Mouse (Mus musculus) myocyte (in vitro differentiated cells): ENCODE data around the gene Selenom. TPM values are rescaled to one million over a fixed set of nuclear protein-coding genes. Genes with fewer than 3 reads are reported as not detected.

ENCODE experiments used
- H3K27me3 ChIP-seq: one replicate; pipeline ENCODE4 v1.6.1; 2011; ENCODE audit not compliant: control insufficient read depth, insufficient read depth, insufficient read length
- H3K36me3 ChIP-seq: one replicate; pipeline ENCODE4 v1.6.1; 2011; ENCODE audit not compliant: control insufficient read depth, insufficient read depth
- H3K4me2 ChIP-seq: one replicate; pipeline ENCODE4 v1.6.1; 2011; ENCODE audit warnings: low read depth, control low read depth
- H3K4me3 ChIP-seq: one replicate; pipeline ENCODE4 v1.5.1; 2011; ENCODE audit warnings: mild to moderate bottlenecking, control low read depth, moderate library complexity
- H3K79me2 ChIP-seq: one replicate; pipeline ENCODE4 v1.6.1; 2011; ENCODE audit not compliant: control insufficient read depth, insufficient read depth
- H3ac ChIP-seq: one replicate; pipeline ENCODE4 v1.6.1; 2011; ENCODE audit not compliant: control insufficient read depth, insufficient read length
- CEBPB ChIP-seq: IDR thresholded peaks from 2 replicates; pipeline ENCODE4 v1.6.1; 2011; ENCODE audit warnings: mild to moderate bottlenecking, moderate library complexity; ENCODE audit not compliant: poor library complexity, insufficient read depth, severe bottlenecking
- E2F4 ChIP-seq: IDR thresholded peaks from one replicate; pipeline ENCODE4 v1.6.1; 2011; ENCODE audit warnings: mild to moderate bottlenecking, control low read depth, moderate library complexity; ENCODE audit not compliant: insufficient read depth
- MAX ChIP-seq: IDR thresholded peaks from one replicate; pipeline ENCODE4 v1.6.1; 2011; ENCODE audit warnings: low read depth, mild to moderate bottlenecking, control low read depth
- MYOD1 ChIP-seq, 3 experiments: IDR thresholded peaks; one replicate each; pipeline ENCODE4 v1.6.1; 2011; ENCODE audit warnings: control low read depth in 2 of 3, low read depth in 2 of 3, mild to moderate bottlenecking in 2 of 3, moderate library complexity in 1 of 3; ENCODE audit not compliant: insufficient read length in 2 of 3, control insufficient read depth in 1 of 3
- MYOG ChIP-seq, 3 experiments: IDR thresholded peaks; one replicate each; pipeline ENCODE4 v1.6.1; 2011; ENCODE audit warnings: control low read depth in 2 of 3, low read depth in 2 of 3, mild to moderate bottlenecking in 2 of 3; ENCODE audit not compliant: insufficient read length in 2 of 3, control insufficient read depth in 1 of 3, insufficient read depth in 1 of 3
- POLR2A ChIP-seq: IDR thresholded peaks from one replicate; pipeline ENCODE4 v1.6.1; 2011; ENCODE audit warnings: low read depth, mild to moderate bottlenecking, control low read depth, moderate library complexity; ENCODE audit not compliant: insufficient read length
- POLR2AphosphoS2 ChIP-seq: IDR thresholded peaks from one replicate; pipeline ENCODE4 v1.6.1; 2011; ENCODE audit warnings: low read depth, control low read depth; ENCODE audit not compliant: insufficient read length
- REST ChIP-seq: IDR thresholded peaks from one replicate; pipeline ENCODE4 v1.6.1; 2011; ENCODE audit warnings: mild to moderate bottlenecking, control low read depth, moderate library complexity; ENCODE audit not compliant: insufficient read depth, insufficient read length
- SRF ChIP-seq: IDR thresholded peaks from one replicate; pipeline ENCODE4 v1.6.1; 2011; ENCODE audit warnings: low read depth; ENCODE audit not compliant: control insufficient read depth, insufficient read length
- TCF12 ChIP-seq: IDR thresholded peaks from one replicate; pipeline ENCODE4 v1.6.1; 2011; ENCODE audit warnings: mild to moderate bottlenecking, control low read depth; ENCODE audit not compliant: poor library complexity, insufficient read depth, severe bottlenecking
- TCF3 ChIP-seq: IDR thresholded peaks from one replicate; pipeline ENCODE4 v1.6.1; 2011; ENCODE audit warnings: low read depth, control low read depth; ENCODE audit not compliant: insufficient read length
- USF1 ChIP-seq: IDR thresholded peaks from one replicate; pipeline ENCODE4 v1.6.1; 2011; ENCODE audit warnings: low read depth, mild to moderate bottlenecking, control low read depth, moderate library complexity
- polyA plus RNA-seq: library from polyadenylated mRNA; unstranded; fragments of >200 nt; fragmentation: generic; extraction: Trizol; gene quantifications from one replicate; pipeline ENCODE4 v1.2.1, GENCODE M21; 2012; ENCODE audit warnings: missing spikeins

The Selenom gene
- polyA plus RNA-seq, 1 experiment: 270 TPM

GRCm38 (mm10) chr11:3539111-3539825 lies 24.8 kb downstream of the Selenom start:
- no peaks in the 10 kb centered on the region for H3K36me3 ChIP-seq
- H3K79me2 ChIP-seq: peaks cover 29% of the 10 kb centered on the region
- H3K4me2 ChIP-seq: peak overlapping the region; percentile 95
- H3ac ChIP-seq: peak overlapping the region; percentile 25
- TF ChIP-seq MAX (no peak), POLR2AphosphoS2 (peak; percentile 96), SRF (peak; percentile 11), USF1 (no peak), E2F4 (peak; percentile 8), TCF12 (no peak), TCF3 (no peak), REST (peak; percentile 11), POLR2A (peak; percentile 98), MYOG (IDR thresholded peaks at IDR 0.05; ENCODE audit: control insufficient read depth in 1 of 3, insufficient read depth in 1 of 3, insufficient read length in 2 of 3, low read depth in 2 of 3) (peak in 1 of 3 experiments; percentile 30)
- H3K27me3 ChIP-seq: no peaks in the 10 kb centered on the region
- H3K4me3 ChIP-seq: peak overlapping the region; percentile 80

DNA sequence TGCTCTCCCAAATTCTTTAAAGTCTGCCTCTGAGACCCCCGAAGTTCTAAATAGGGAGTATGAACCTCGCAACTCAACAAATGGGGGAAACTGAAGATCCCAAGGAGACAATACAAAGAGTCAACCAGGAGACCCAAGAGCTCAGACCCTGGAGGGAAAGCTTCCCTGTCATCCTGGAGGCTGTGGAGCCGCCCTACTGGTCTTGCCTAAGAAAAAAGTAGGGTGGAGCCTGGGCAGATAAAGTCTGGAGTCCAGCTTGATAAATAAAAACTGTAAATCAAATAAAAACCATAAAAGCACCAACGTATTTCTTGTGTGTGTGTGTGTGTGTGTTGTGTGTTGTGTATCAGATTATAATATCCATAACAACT lies 25.3 kb downstream of the Selenom start:
- TF ChIP-seq E2F4: no peak
- TF ChIP-seq MYOD1 (IDR thresholded peaks at IDR 0.05; ENCODE audit: control insufficient read depth in 1 of 3, insufficient read length in 2 of 3, low read depth in 2 of 3): no peak
- TF ChIP-seq TCF12: no peak
- no peak for TF ChIP-seq TCF3
- TF ChIP-seq MYOG (IDR thresholded peaks at IDR 0.05; ENCODE audit: control insufficient read depth in 1 of 3, insufficient read depth in 1 of 3, insufficient read length in 2 of 3, low read depth in 2 of 3): no peak
- Histone ChIP-seq H3K36me3 (no peaks in the 10 kb centered on the region), H3K4me3 (peak overlapping the region; percentile 80), H3K4me2 (peak overlapping the region; percentile 69), H3K27me3 (no peaks in the 10 kb centered on the region), H3K79me2 (peaks cover 26% of the 10 kb centered on the region), H3ac (no peak overlapping the region)

DNA sequence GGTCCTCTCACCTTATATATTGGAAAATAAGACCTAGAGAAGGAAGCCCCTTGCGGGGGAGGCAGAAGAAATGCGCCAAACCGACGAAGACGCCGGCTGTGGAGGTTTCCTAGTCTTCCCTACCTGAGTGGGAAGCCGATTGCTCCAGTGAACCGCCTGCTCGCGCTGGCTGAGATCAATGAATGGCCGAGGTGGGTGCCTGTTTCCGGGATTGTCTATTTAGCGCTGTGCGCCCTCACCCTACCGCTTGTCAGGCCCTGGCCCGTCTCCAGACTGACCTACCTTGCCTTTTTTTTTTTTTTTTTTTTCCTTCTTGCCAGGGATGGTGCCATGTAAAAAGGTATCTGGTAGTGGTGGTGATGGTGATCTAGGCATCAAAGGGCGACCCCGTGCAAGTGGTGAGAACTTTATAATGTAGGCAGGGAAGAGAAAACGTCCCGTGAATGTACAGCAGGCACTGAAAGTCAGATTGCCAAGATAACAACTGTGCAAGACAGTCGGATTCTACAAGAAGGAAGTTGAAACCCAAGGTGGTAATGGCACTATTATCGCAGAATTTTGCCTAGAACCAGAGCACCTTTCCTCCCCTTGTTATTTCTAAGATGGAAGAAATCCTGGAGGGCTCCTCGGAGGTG lies 26.1 kb downstream of the Selenom start, which contains the start of gene Smtn:
Gene Smtn, minus strand, starts transcription at position 162 of the 635 bp plus-strand sequence.
- no peaks in the 10 kb centered on the region for H3K27me3 ChIP-seq
- peaks cover 26% of the 10 kb centered on the region for H3K79me2 ChIP-seq
- no peak for TF ChIP-seq REST
- no peak for TF ChIP-seq CEBPB
- no peak for TF ChIP-seq POLR2AphosphoS2
- no peak for TF ChIP-seq MYOD1 (IDR thresholded peaks at IDR 0.05; ENCODE audit: control insufficient read depth in 1 of 3, insufficient read length in 2 of 3, low read depth in 2 of 3)
- TF ChIP-seq MAX: no peak
- no peak for TF ChIP-seq TCF12
- no peak for TF ChIP-seq MYOG (IDR thresholded peaks at IDR 0.05; ENCODE audit: control insufficient read depth in 1 of 3, insufficient read depth in 1 of 3, insufficient read length in 2 of 3, low read depth in 2 of 3)
- TF ChIP-seq SRF: no peak
- no peak for TF ChIP-seq TCF3
- TF ChIP-seq E2F4: no peak
- TF ChIP-seq USF1: no peak
- no peak for TF ChIP-seq POLR2A
- no peaks in the 10 kb centered on the region for H3K36me3 ChIP-seq
- H3ac ChIP-seq: peak within 1 kb of the TSS; percentile 25
- peak within 1 kb of the TSS; percentile 69 for H3K4me2 ChIP-seq
- H3K4me3 ChIP-seq: peak within 1 kb of the TSS; percentile 80

- H3ac ChIP-seq: no peak overlapping the region
- H3K4me2 ChIP-seq: no peak overlapping the region
- H3K27me3 ChIP-seq: no peaks in the 10 kb centered on the region
- H3K36me3 ChIP-seq: no peaks in the 10 kb centered on the region
- TF ChIP-seq REST (no peak), TCF3 (no peak), MAX (no peak), POLR2AphosphoS2 (no peak), MYOG (IDR thresholded peaks at IDR 0.05; ENCODE audit: control insufficient read depth in 1 of 3, insufficient read depth in 1 of 3, insufficient read length in 2 of 3, low read depth in 2 of 3) (no peak), USF1 (no peak)
- H3K4me3 ChIP-seq: no peak overlapping the region
- peaks cover 18% of the 10 kb centered on the region for H3K79me2 ChIP-seq
Observed at GRCm38 (mm10) chr11:3541932-3542331, 27.4 kb downstream of the Selenom start.

GRCm38 (mm10) chr11:3543001-3543400 lies 28.5 kb downstream of the Selenom start:
- Histone ChIP-seq H3K36me3 (no peaks in the 10 kb centered on the region), H3K4me3 (no peak overlapping the region), H3K27me3 (no peaks in the 10 kb centered on the region), H3K79me2 (peaks cover 9% of the 10 kb centered on the region), H3K4me2 (peak overlapping the region; percentile 31), H3ac (no peak overlapping the region)
- TF ChIP-seq MYOG (IDR thresholded peaks at IDR 0.05; ENCODE audit: control insufficient read depth in 1 of 3, insufficient read depth in 1 of 3, insufficient read length in 2 of 3, low read depth in 2 of 3) (peak; percentile 37 to 92 (median 75)), TCF3 (peak; percentile 53), REST (no peak), POLR2A (peak; percentile 52), MYOD1 (IDR thresholded peaks at IDR 0.05; ENCODE audit: control insufficient read depth in 1 of 3, insufficient read length in 2 of 3, low read depth in 2 of 3) (peak in 2 of 3 experiments; percentile 76 to 95)
